Mouse (Mus musculus) heart, postnatal 0 days (tissue): ENCODE data around the gene Gata5.

ENCODE experiments used
- CTCF ChIP-seq: IDR thresholded peaks from 2 replicates; pipeline ENCODE4 v1.5.1; 2016; ENCODE audit warnings: antibody characterized with exemption, control low read depth, low read depth
- EP300 ChIP-seq: IDR thresholded peaks from 2 replicates; pipeline ENCODE4 v1.6.1; 2016; ENCODE audit warnings: antibody characterized with exemption, low read depth

GRCm38 (mm10) chr2:180302201-180302600 lies 32.3 kb downstream of the Gata5 start:
- TF ChIP-seq CTCF: no peak
- TF ChIP-seq EP300: no peak
